Mouse (Mus musculus): ENCODE measurements around the gene 4933402E13Rik. TPM values are rescaled to one million over a fixed set of nuclear protein-coding genes. Genes with fewer than 3 reads are reported as not detected.

Gene 4933402E13Rik
- polyA plus RNA-seq (2015; fragmentation: Nextera tagmentation; extraction: Ambion mirVana), result not detected in 2 replicates

DNA sequence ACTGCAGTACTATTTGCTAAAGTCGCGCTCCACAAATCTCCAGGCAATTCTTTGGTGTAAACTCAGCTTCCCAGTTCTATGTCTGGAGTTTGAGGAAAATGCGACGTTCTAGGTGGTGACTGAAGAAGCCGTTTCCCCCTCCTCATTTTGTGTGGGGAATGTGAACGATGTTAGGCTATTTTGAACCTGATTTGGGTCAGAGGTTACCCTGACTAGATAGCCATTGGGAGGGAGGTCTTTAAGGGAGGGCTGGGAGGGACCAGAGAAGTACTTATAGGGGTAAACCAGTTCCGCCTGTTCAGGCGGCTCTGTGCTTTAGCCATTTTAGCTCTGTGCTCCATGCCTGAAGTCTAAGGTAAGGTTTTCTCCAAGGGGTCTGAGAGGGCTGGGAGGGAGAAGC lies at the start of gene 4933402E13Rik:
4933402E13Rik (plus strand) TSS at position 301 of the 400 bp plus-strand sequence.
- ATAC-seq, result no peak
- no peak within 1 kb of the TSS for H3K9ac ChIP-seq (ENCODE audit: low read depth, low read length)
- 89% methylated on average over 8 of the region's 8 CpGs for WGBS
- H3K4me1 ChIP-seq (ENCODE audit: control insufficient read depth, insufficient read depth, low read depth, low read length), result no peaks in the 10 kb centered on the region
- no peaks in the 10 kb centered on the region for H3K9me3 ChIP-seq (ENCODE audit: control insufficient read depth, low read length)
- H3K27me3 ChIP-seq (replicated peaks; ENCODE audit: control insufficient read depth, insufficient read depth, low read length), result no peaks in the 10 kb centered on the region
- H3K27ac ChIP-seq (ENCODE audit: low read depth, low read length), result no peak within 1 kb of the TSS
- no peak within 1 kb of the TSS for H3K4me2 ChIP-seq (ENCODE audit: low read length)
- no peaks in the 10 kb centered on the region for H3K36me3 ChIP-seq (ENCODE audit: control insufficient read depth, insufficient read depth, low read length)
- no peak within 1 kb of the TSS for H3K4me3 ChIP-seq (ENCODE audit: low read length)

Other genes starting within 250 kb of the 4933402E13Rik start
- gene 4931400O07Rik, start 184.5 kb downstream of the 4933402E13Rik start, polyA plus RNA-seq (2015; fragmentation: Nextera tagmentation; extraction: Ambion mirVana), result not detected in 2 replicates

Measured in hindbrain, embryonic 16.5 days (tissue).